Mouse (Mus musculus) forebrain, embryonic 11.5 days (tissue): Measurements from ENCODE around the gene Actg1. TPM values are rescaled to one million over a fixed set of nuclear protein-coding genes. Genes with fewer than 3 reads are reported as not detected.

ENCODE experiments used
- ATAC-seq: fragments of 200-750 bp; cut with Nextera tagmentation; replicated peaks from 2 replicates; pipeline ENCODE4 v1.8.0; 2017; ENCODE audit warnings: moderate TSS enrichment; ENCODE audit not compliant: low FRiP score
- DNase-seq: peaks from one replicate; pipeline ENCODE4 v3.0.0-alpha.2; 2017; ENCODE audit warnings: low spot score
- H3K27ac ChIP-seq: fragments of 300-500 bp; sonication (generic); 2 replicates; pipeline ENCODE4 v1.5.1; 2014; ENCODE audit warnings: low read depth, low read length
- H3K27me3 ChIP-seq: fragments of 300-500 bp; sonication (generic); 2 replicates; pipeline ENCODE4 v1.6.1; 2014; ENCODE audit warnings: mild to moderate bottlenecking, low read length, mixed read lengths; ENCODE audit not compliant: control insufficient read depth, insufficient read depth
- H3K36me3 ChIP-seq: fragments of 300-500 bp; sonication (generic); 2 replicates; pipeline ENCODE4 v1.6.1; 2014; ENCODE audit warnings: mild to moderate bottlenecking, low read length, moderate library complexity, mixed read lengths; ENCODE audit not compliant: control insufficient read depth, insufficient read depth
- H3K4me1 ChIP-seq: fragments of 300-500 bp; sonication (generic); replicated peaks from 2 replicates; pipeline ENCODE4 v1.6.1; 2014; ENCODE audit warnings: low read length, mixed read lengths; ENCODE audit not compliant: control insufficient read depth, insufficient read depth
- H3K4me2 ChIP-seq: fragments of 300-500 bp; sonication (generic); 2 replicates; pipeline ENCODE4 v1.6.1; 2014; ENCODE audit warnings: low read depth, mild to moderate bottlenecking, low read length, moderate library complexity, mixed read lengths; ENCODE audit not compliant: severe bottlenecking
- H3K4me3 ChIP-seq: fragments of 300-500 bp; sonication (generic); 2 replicates; pipeline ENCODE4 v1.5.1; 2014; ENCODE audit warnings: low read depth, low read length
- H3K9ac ChIP-seq: fragments of 300-500 bp; sonication (generic); 2 replicates; pipeline ENCODE4 v1.6.1; 2014; ENCODE audit warnings: low read length
- H3K9me3 ChIP-seq: fragments of 300-500 bp; sonication (generic); 2 replicates; pipeline ENCODE4 v1.6.1; 2016; ENCODE audit warnings: low read length, mixed read lengths; ENCODE audit not compliant: control insufficient read depth
- WGBS: fragments of 180-500 bp; shearing (Covaris S2); extraction: QIAGEN DNeasy Blood & Tissue Kit; methylation state at CpG from one replicate; pipeline ENCODE4 v1.1.7; 2014; 5-methylcytosine and 5-hydroxymethylcytosine counted together
- polyA plus RNA-seq: library from polyadenylated mRNA; unstranded; fragments of >200 nt; fragmentation: Nextera tagmentation; extraction: Ambion mirVana; gene quantifications from 2 replicates; pipeline ENCODE4 v1.2.1, GENCODE M21; 2014

The Actg1 gene
- polyA plus RNA-seq, 1 experiment from 2014 or later = 2,808 TPM

DNA sequence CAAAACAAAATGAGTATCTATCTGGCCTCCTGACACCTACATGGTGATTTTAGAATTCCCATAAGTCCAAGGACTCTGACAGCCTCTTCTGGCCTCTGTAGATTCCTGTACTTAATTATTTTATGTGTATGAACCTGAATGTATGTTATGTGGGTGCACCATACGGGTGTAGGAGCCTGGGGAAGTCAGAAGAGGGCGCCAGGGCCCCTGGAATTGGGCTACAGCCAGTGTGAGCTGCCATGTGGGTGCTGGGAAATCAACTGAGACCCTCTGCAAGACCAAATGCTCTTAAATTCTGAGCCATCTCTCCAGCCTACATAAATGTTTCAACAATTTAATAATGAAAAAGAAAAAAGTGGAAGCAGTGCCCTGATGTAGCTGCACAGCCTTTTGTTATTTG, 10.9 kb downstream of the Actg1 start:
- Histone ChIP-seq H3K9me3 (no peaks in the 10 kb centered on the region; the same call in 1 of the 2 replicates), H3K27me3 (no peaks in the 10 kb centered on the region), H3K36me3 (no peaks in the 10 kb centered on the region), H3K4me1 (no peaks in the 10 kb centered on the region), H3K9ac (no peak overlapping the region), H3K27ac (no peak overlapping the region), H3K4me3 (no peak overlapping the region), H3K4me2 (no peak overlapping the region)
- ATAC-seq (no peak), DNase-seq (no peak)
- 46% methylated on average over 2 of the region's 2 CpGs for WGBS

DNA sequence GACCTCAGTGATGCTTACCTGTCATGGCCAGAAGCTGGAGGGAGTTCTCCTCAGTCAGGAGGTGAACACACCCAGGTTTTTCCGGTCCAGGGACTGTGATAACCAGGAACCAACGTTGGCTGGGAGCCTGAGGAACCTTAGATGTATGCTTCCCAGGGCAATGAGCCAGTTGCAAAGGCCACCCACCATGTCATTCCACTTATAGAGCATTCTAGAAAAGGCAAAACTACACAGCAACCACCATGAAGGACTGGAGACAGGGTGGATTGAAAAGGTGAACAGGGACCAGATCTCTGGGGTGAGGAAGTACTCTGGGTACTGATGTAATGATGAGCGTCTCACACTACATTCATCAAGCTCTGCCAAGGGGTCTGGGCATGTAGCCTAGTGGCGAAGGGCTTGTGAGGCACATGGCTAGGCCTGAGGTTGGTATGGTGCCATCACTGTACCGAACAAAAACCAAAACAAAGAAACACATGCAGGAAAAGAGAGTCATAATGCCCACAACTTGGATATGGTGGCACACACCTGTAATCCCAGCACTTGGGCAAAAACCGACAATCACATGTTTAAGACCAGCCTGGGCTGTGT, 12.8 kb downstream of the Actg1 start:
- H3K9ac ChIP-seq = no peak overlapping the region
- H3K9me3 ChIP-seq = no peaks in the 10 kb centered on the region; the same call in 1 of the 2 replicates
- no peaks in the 10 kb centered on the region for H3K4me1 ChIP-seq
- no peaks in the 10 kb centered on the region for H3K36me3 ChIP-seq
- no peaks in the 10 kb centered on the region for H3K27me3 ChIP-seq
- H3K4me3 ChIP-seq = no peak overlapping the region
- DNase-seq (no peak), ATAC-seq (no peak)
- no peak overlapping the region for H3K27ac ChIP-seq
- 87% methylated on average over 6 of the region's 6 CpGs for WGBS
- H3K4me2 ChIP-seq = no peak overlapping the region

DNA sequence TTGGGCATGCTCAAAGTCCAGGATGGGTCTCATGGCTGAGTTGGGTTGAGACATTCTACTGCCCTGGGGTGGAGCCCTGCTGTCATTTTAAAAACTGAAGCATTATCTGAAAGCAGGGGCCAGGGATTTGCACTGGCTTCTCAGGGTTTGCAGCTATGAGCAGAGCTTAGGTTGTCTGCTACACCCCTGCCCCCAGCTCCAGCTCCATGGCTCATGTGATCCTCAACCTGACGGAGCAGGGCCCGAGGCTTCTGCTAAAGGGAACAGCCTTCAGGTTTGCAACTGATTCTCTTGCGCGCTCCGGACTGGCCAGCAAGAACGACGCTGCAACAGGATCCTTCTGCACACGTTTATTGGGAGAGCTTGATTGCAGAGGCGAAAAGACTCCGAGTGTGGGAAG, 28.2 kb downstream of the Actg1 start:
- Histone ChIP-seq H3K4me1 (peaks cover 10% of the 10 kb centered on the region), H3K9ac (no peak overlapping the region), H3K9me3 (no peaks in the 10 kb centered on the region), H3K4me2 (no peak overlapping the region), H3K36me3 (no peaks in the 10 kb centered on the region), H3K4me3 (no peak overlapping the region), H3K27ac (no peak overlapping the region), H3K27me3 (no peaks in the 10 kb centered on the region)
- 96% methylated on average over 10 of the region's 10 CpGs for WGBS
- ATAC-seq = no peak
- DNase-seq = no peak

DNA sequence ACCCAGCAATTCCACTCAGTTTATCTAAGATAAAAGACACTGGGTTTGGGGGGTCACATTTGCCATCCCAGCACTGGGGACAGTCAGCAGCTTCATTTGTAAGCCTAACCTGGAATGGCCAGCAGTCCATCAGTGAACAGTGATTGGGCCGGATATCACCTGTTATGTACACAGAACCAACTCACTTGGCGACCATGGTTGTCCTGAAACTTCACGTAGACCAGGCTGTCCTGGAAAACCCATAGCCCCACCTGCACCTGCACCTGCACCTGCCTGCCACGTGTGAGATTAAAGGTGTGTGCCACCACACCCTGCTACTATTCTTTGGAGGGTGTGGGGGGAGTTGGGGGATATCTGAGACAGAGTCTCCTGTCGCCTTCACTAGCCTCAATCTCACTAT, 29.0 kb downstream of the Actg1 start:
- Histone ChIP-seq H3K4me2 (no peak overlapping the region), H3K9me3 (no peaks in the 10 kb centered on the region), H3K36me3 (no peaks in the 10 kb centered on the region), H3K4me3 (no peak overlapping the region), H3K27ac (no peak overlapping the region), H3K9ac (no peak overlapping the region), H3K4me1 (peaks cover 17% of the 10 kb centered on the region), H3K27me3 (no peaks in the 10 kb centered on the region)
- DNase-seq (no peak), ATAC-seq (no peak)
- WGBS = 91% methylated on average over 5 of the region's 5 CpGs

DNA sequence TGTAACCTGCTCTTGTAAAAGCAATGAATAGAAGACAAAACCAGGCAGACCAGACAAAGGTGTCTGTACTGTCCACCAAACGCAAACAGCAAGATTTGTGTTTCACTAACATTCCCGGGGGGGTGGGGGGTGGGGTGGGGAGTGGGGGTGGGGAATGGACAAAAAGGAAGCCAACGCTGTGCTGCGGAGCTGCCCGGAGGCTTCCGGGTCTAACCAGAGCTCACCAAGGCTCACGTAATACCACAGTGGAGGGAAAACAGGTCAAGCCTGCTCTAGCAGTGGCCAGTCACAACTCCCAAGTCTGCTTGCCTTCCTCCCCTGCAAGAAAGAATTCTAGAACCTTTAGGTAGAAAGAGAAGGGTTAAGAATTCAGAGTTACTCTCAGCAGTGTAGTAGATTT, 30.9 kb downstream of the Actg1 start:
- Histone ChIP-seq H3K27ac (no peak overlapping the region), H3K4me2 (no peak overlapping the region), H3K4me3 (no peak overlapping the region), H3K9ac (no peak overlapping the region), H3K4me1 (peaks cover 17% of the 10 kb centered on the region), H3K36me3 (no peaks in the 10 kb centered on the region), H3K27me3 (no peaks in the 10 kb centered on the region), H3K9me3 (no peaks in the 10 kb centered on the region)
- ATAC-seq (no peak), DNase-seq (no peak)
- 75% methylated on average over 7 of the region's 7 CpGs for WGBS

DNA sequence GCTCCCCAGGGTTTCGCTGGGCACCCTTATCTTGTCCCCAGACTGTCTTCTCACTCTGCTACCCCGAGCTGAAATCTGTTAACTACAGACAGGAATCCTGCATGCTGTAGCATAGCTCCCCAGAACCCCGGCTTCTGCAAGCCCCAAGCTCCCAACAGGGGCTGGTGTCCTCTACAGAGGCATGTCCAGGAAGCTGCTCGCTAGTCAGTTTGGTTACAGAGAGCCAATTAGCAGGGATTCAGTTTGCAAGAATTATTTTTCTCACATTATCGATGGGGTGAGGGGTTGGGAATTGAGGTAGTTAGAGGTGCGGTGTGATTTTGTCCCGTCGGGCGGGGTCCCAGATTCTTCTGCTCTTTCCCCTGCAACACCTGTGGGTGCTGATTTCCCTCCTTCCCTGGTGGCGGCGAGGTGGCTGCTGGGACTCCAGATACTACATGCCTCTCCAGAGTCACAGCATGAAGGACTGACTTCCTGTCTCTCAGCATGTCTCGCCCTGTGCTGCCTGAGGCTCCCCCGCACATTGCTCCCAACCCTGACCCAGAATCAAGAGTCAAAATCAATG, 31.6 kb downstream of the Actg1 start:
- no peak; the same call in 1 of the 2 replicates for ATAC-seq
- Histone ChIP-seq H3K4me2 (peak overlapping the region; percentile 61), H3K36me3 (no peaks in the 10 kb centered on the region), H3K9ac (peak overlapping the region; percentile 83), H3K27ac (peak overlapping the region; percentile 95), H3K4me3 (peak overlapping the region; percentile 36), H3K9me3 (no peaks in the 10 kb centered on the region), H3K4me1 (peaks cover 17% of the 10 kb centered on the region), H3K27me3 (no peaks in the 10 kb centered on the region)
- WGBS = 34% methylated on average over 13 of the region's 13 CpGs
- DNase-seq = peak; percentile 71

DNA sequence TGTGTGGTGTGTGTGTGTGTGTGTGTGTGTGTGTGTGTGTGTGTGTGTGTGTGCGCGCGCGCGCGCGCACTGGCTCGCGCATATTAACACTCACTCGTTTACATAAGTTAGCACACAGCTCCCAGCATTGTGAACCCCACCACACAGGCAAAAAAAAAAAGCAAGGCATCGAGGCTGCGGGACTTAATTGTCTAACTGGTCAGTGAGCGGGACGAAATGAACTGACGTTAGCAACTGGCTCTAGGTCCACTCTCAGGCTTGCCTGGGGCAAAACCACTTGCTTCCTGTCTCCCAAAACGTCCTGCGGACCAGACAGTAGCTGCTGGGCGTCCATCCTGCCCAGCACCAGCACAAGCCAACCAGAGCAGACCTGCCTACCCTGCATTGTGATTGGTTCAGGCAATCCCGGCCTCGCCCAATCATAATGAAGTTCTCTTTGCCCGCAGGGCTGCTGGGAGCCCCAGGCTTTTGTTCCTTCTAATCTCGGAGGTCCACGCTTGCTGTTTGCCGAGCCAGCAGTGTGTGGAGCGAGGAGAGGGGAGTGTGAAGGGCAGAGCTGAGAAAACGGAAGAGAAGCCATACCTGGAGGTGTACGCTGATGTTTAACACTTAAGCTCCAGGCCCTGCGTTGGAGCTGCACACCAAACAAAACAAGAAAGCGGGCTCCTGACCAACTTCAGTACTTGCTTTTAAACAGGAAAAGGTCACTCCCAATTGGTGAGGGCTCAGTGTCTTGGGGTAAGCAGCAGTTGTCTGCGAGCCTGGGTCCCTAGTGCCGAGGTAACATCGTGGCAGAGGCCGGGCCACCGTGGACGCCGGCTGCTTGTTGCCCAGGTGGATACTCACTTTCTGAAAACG, 32.3 kb downstream of the Actg1 start:
- peaks cover 24% of the 10 kb centered on the region for H3K4me1 ChIP-seq
- ATAC-seq = peak; percentile 96
- WGBS = 8% methylated on average over 37 of the region's 37 CpGs

DNA sequence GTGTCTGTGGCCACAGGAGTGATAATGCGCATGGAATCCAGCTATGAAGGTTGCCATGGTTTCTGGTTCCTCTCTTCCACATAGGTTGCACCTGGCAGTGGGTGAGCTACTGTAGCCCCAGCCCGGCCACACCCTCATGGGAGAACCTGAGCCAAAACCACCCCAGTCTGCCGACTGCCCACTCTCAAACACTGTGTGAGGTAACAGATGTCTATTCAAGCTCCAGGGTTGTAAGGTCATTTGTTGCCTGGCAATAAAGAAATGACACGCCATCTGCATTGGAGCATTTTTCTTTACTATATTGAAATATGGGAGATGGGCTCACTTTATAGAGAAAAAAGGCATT, 33.0 kb downstream of the Actg1 start:
- Histone ChIP-seq H3K4me3 (peak overlapping the region; percentile 36), H3K4me2 (peak overlapping the region; percentile 61), H3K4me1 (peaks cover 25% of the 10 kb centered on the region)

More for the DNA sequence above, 32.3 kb downstream of the Actg1 start:
- Histone ChIP-seq H3K27me3 (no peaks in the 10 kb centered on the region), H3K9me3 (no peaks in the 10 kb centered on the region), H3K4me2 (peak overlapping the region; percentile 61), H3K36me3 (no peaks in the 10 kb centered on the region), H3K9ac (peak overlapping the region; percentile 83), H3K27ac (peak overlapping the region; percentile 95), H3K4me3 (peak overlapping the region; percentile 36)
- DNase-seq = peak; percentile 95

More for the DNA sequence above, 33.0 kb downstream of the Actg1 start:
- 37% methylated on average over 4 of the region's 4 CpGs for WGBS
- DNase-seq = peak; percentile 48
- H3K9ac ChIP-seq = peak overlapping the region; percentile 83
- peak overlapping the region; percentile 95 for H3K27ac ChIP-seq
- no peaks in the 10 kb centered on the region for H3K27me3 ChIP-seq
- H3K36me3 ChIP-seq = no peaks in the 10 kb centered on the region
- ATAC-seq = no peak
- no peaks in the 10 kb centered on the region for H3K9me3 ChIP-seq
